Mouse (Mus musculus) left cerebral cortex, adult 11 months (tissue): Measurements from ENCODE around the gene Rs1.
A peak's percentile ranks its signal among the peaks of the same experiment; 100 is the strongest.
"Not testable (repeated sequence)": the region's sequence is repeated elsewhere in the genome, so short reads cannot be mapped to it uniquely, and the experiment has no call there.

Experiments used
- DNase-seq: peaks from one replicate; pipeline ENCODE4 v3.0.0; 2022; ENCODE audit warnings: low spot score

The Rs1 gene

DNA sequence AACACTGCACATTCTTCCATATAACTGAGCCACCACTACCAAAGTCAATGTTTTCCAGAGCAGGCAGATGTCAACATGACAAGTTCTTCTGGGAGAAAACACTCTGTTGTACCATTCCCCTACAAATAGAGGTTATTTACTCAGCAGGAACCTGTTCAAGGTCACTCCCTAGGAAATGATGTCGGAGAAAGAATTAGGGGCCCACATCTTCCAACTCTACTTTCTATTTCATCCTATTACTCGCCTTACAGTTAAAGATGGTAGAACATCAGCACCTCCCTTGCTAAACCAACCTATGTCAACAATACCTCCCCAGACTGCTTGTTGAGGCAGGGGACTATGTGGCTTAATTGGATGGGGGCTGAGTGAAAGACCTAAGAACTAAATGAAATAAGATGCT lies at the start of gene Rs1:
Rs1 (plus strand) TSS at position 301 of the 400 bp plus-strand sequence.
- DNase-seq: no peak

DNA sequence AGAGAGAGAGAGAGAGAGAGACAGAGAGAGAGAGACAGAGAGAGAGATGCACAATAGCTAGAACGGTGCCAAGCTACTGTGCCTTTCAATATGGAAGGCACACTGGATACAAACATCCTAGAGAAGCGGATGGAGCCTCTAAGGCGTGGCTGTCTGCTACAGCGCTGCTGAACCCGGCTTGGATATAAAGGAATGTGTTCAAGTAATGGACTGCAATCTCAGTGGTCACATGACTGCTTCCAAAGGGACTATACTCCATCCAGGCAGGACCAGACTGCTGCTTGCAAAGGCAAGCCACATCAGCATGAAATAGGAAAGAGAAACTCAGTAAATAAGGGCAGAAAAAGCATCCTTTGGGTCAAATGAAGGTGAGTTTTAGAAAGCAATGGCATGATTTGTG lies 32.2 kb upstream of the Rs1 start, which contains the start of gene Ppef1:
Ppef1 (minus strand) TSS at position 116 of the 400 bp plus-strand sequence.
- DNase-seq: no peak

DNA sequence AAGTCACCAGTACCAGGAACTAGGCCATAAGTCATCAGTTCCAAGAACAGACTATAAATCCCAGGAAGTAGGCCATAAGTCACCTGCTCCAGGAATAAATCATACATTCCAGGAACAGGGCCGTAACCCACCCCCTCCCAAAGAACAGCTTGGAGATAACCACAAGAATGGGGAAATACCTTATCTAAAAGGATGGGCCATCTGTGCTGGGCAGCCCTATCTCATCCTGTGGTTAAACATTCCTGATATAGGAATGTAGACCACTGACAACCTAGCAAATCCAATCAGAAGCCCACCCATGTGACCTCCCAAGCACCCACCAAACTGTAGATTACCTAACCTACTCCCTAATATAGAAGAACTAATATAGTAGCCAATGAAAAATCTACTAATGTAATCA lies 22.4 kb upstream of the Rs1 start:
- no peak for DNase-seq

DNA sequence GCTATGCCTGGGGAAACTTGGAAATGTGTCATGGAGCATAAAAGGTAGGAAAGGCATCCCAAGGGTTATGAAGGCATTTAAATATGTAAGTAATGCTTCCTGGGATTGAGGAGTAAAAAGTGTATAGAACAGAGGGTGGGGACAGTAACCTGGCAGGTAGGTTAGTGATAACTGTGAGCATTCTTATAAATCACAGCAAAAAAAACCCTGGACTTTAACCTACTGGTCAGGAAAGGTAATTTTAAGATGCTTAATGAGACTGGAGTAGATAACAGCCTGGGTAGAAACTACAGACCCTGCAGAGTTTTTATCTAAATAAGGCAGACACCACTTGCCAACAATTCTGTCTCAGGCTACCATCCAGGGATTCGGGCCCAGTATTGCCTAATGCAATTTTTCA lies 19.2 kb upstream of the Rs1 start:
- no peak for DNase-seq

DNA sequence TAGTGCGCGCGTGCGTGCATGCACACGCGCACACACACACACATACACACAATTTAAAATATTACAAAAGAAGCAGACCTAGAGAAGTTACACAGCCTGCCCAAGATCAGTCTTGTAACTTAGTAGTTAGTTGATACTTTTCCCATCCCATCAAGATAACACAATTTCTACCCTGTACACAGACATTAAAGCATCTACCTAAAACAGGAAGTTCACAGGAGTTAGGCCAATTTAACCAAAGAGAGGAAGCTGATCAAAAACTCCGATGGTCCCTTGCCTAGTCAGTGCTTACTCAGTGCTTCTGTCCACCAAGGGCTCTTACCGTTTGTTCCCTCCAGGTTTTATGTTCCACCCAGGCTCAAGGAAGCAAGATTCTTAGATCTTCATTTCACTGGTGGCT lies 17.0 kb upstream of the Rs1 start:
- no peak for DNase-seq

GRCm38 (mm10) chrX:160765389-160766232 lies 2.2 kb upstream of the Rs1 start:
- peak; percentile 80 for DNase-seq

- no peak for DNase-seq
Observed at GRCm38 (mm10) chrX:160766233-160766616, 1.6 kb upstream of the Rs1 start.

- not testable (repeated sequence) for DNase-seq
Observed at GRCm38 (mm10) chrX:160769622-160770021, 1.8 kb downstream of the Rs1 start.

- DNase-seq: no peak
Observed at GRCm38 (mm10) chrX:160773033-160773432, 5.2 kb downstream of the Rs1 start.

- no peak for DNase-seq
Observed at GRCm38 (mm10) chrX:160782276-160782675, 14.5 kb downstream of the Rs1 start.

GRCm38 (mm10) chrX:160794920-160795319 lies 27.1 kb downstream of the Rs1 start:
- no peak for DNase-seq

- no peak for DNase-seq
Observed at GRCm38 (mm10) chrX:160804409-160805150, 36.8 kb downstream of the Rs1 start.

DNA sequence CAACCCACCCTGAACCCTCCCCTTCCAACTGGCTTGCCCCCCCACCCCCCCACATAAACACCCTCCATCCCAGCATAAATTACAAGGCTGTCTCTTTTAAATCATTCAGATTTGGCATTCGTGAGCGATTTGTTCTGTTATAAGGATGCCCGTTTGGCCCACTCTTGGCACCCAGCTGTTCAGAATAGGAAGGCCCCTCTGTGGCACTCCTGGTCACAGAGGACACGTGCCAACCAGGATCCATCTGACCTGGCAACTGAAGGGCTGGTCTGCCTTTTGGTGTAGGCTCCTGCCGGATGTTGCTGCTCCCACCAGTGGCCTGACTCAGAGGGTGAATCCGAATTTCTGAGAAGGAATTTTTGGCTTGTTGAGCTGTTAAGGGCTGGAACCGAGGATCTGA lies 40.4 kb downstream of the Rs1 start:
- no peak for DNase-seq
